Mouse (Mus musculus) heart, adult 2 months (tissue): ENCODE measurements at regions not wholly inside any gene's neighbourhood (a gene's known extent, or its start where the extent isn't known, plus 50 kb on each side); places are given as distances from the start of the nearest gene placed in this dataset.

Source experiments
- CTCF ChIP-seq: fragments of 200-600 bp; IDR thresholded peaks from 2 replicates; pipeline ENCODE4 v1.8.1; 2022; ENCODE audit warnings: antibody characterized with exemption, mild to moderate bottlenecking, moderate library complexity
- EP300 ChIP-seq: fragments of 200-500 bp; IDR thresholded peaks from 2 replicates; pipeline ENCODE4 v1.6.1; 2011; ENCODE audit warnings: low read depth, low read length, control low read depth; ENCODE audit not compliant: insufficient read depth
- POLR2A ChIP-seq: fragments of 200-500 bp; IDR thresholded peaks from 2 replicates; pipeline ENCODE4 v1.6.1; 2011; ENCODE audit warnings: mild to moderate bottlenecking, low read depth, low read length, control low read depth; ENCODE audit not compliant: insufficient read depth

DNA sequence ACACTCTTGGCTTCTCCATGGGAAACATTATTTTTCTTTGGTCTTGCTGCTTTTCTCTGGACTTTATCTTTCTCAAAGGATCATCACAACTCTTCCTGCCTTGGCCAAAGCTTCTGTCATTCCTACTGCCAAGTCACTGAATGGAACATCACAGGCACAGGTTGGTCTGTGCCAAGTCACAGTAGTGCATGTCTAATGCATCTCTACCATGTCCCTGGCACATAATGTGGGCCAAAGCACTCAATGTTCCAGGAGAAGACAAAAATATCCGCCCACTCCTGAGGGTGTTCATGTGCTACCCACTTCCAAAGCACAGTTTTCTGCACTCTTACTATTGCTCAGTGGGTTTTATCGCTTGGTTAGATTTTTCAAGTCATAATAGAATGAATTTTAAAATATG lies 247.9 kb downstream of the Rpl10l start:
- TF ChIP-seq CTCF (no peak), EP300 (peak; percentile 59; the same call in 1 of the 2 replicates), POLR2A (no peak)
